Mouse (Mus musculus) embryonic facial prominence, embryonic 12.5 days (tissue): ENCODE data around the gene Ptgds. TPM values are rescaled to one million over a fixed set of nuclear protein-coding genes. Genes with fewer than 3 reads are reported as not detected.
A peak's percentile ranks its signal among the peaks of the same experiment; 100 is the strongest.

ENCODE experiments used
- ATAC-seq: fragments of 200-750 bp; cut with Nextera tagmentation; 2 replicates; pipeline ENCODE4 v1.8.0; 2017; ENCODE audit not compliant: insufficient number of reproducible peaks, insufficient read depth, low FRiP score, low TSS enrichment
- H3K27ac ChIP-seq: fragments of 300-500 bp; sonication (generic); 2 replicates; pipeline ENCODE4 v1.5.1; 2016; ENCODE audit warnings: mild to moderate bottlenecking
- H3K27me3 ChIP-seq: fragments of 300-500 bp; sonication (generic); 2 replicates; pipeline ENCODE4 v1.6.1; 2016; ENCODE audit warnings: mild to moderate bottlenecking, moderate library complexity
- H3K36me3 ChIP-seq: fragments of 300-500 bp; sonication (generic); 2 replicates; pipeline ENCODE4 v1.6.1; 2016; ENCODE audit warnings: mild to moderate bottlenecking
- H3K4me1 ChIP-seq: fragments of 300-500 bp; sonication (generic); 2 replicates; pipeline ENCODE4 v1.6.1; 2016
- H3K4me2 ChIP-seq: fragments of 300-500 bp; sonication (generic); replicated peaks from 2 replicates; pipeline ENCODE4 v1.6.1; 2016; ENCODE audit warnings: mild to moderate bottlenecking, moderate library complexity
- H3K4me3 ChIP-seq: fragments of 300-500 bp; sonication (generic); 2 replicates; pipeline ENCODE4 v1.5.1; 2016; ENCODE audit warnings: mild to moderate bottlenecking
- H3K9ac ChIP-seq: fragments of 300-500 bp; sonication (generic); 2 replicates; pipeline ENCODE4 v1.6.1; 2016; ENCODE audit warnings: mild to moderate bottlenecking, moderate library complexity
- H3K9me3 ChIP-seq: fragments of 300-500 bp; sonication (generic); 2 replicates; pipeline ENCODE4 v1.6.1; 2016; ENCODE audit warnings: mild to moderate bottlenecking, moderate library complexity
- WGBS: fragments of 180-500 bp; shearing (Covaris S2); methylation state at CpG from one replicate; pipeline ENCODE4 v1.1.7; 2016; 5-methylcytosine and 5-hydroxymethylcytosine counted together
- polyA plus RNA-seq: library from polyadenylated mRNA; unstranded; fragments of >200 nt; fragmentation: Nextera tagmentation; extraction: Ambion mirVana; gene quantifications from 2 replicates; pipeline ENCODE4 v1.2.1, GENCODE M21; 2016

The Ptgds gene
- polyA plus RNA-seq = 0.70 and 0.96 TPM in 2 replicates

- Histone ChIP-seq H3K9ac (no peak within 1 kb of the TSS), H3K4me1 (0 out of 2 replicates have a peak, but pooled peaks cover 6% of the 10 kb centered on the region), H3K27ac (no peak within 1 kb of the TSS), H3K27me3 (no peaks in the 10 kb centered on the region), H3K4me2 (no peak within 1 kb of the TSS), H3K4me3 (no peak within 1 kb of the TSS), H3K36me3 (no peaks in the 10 kb centered on the region), H3K9me3 (no peaks in the 10 kb centered on the region)
- 49% methylated on average over 6 of the region's 6 CpGs for WGBS
- ATAC-seq = no peak
These were observed at the start of gene Ptgds for GRCm38 (mm10) chr2:25469969-25470368. Ptgds (minus strand) TSS chr2:25470046.

DNA sequence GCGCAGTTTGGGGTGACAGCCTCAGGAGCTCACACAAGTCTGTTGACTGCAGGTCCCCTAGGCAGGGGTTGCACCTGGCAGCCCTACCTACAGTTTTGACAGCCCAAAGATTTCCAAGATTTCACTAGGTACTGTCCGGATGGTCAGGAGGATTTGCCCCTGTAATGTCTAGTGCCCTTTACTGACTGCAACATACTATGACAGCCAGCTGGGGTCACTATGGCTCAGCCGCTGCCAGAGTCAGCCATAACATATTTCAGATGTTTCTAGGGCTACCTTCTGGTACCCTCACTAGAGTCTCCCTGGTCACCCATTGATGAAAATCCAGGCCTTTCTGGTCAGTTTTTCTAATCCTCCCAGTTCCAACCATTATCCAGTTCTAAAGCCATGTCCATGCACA, 40.1 kb upstream of the Ptgds start:
- Histone ChIP-seq H3K27me3 (no peaks in the 10 kb centered on the region), H3K9me3 (no peaks in the 10 kb centered on the region), H3K4me3 (no peak overlapping the region), H3K36me3 (peaks cover 7% of the 10 kb centered on the region), H3K9ac (no peak overlapping the region), H3K27ac (no peak overlapping the region), H3K4me1 (no peaks in the 10 kb centered on the region), H3K4me2 (no peak overlapping the region)
- ATAC-seq = no peak
- WGBS = 64% methylated on average over 3 of the region's 3 CpGs

- 30% methylated on average over 5 of the region's 5 CpGs for WGBS
These were observed 37.1 kb upstream of the Ptgds start for GRCm38 (mm10) chr2:25506964-25507363.

DNA sequence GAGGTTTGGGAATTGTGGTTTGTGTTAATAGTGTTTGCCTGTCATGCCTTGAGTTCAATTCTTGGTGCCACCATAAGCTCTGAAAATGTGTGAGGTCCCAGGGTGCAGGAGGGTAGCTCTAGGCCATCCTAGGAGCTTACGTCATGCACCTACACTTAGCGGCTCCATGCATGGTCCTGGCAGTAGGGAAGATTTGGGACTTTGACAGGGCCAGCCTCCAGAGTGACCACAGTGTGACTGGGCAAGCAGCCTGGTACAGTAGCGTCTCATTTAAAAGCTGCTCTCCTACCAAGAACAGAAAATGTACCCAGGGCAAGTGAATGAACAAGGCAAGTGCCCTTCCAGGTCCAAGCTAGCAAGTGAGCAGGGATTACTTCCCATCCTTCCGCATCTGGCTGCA, 36.0 kb upstream of the Ptgds start:
- Histone ChIP-seq H3K27me3 (no peaks in the 10 kb centered on the region), H3K9me3 (no peaks in the 10 kb centered on the region), H3K36me3 (peaks cover 24% of the 10 kb centered on the region), H3K4me1 (peaks cover 10% of the 10 kb centered on the region), H3K27ac (no peak overlapping the region), H3K4me3 (no peak overlapping the region), H3K9ac (no peak overlapping the region), H3K4me2 (no peak overlapping the region)
- ATAC-seq = no peak
- WGBS = 92% methylated on average over 4 of the region's 4 CpGs

More at GRCm38 (mm10) chr2:25506964-25507363, 37.1 kb upstream of the Ptgds start:
- Histone ChIP-seq H3K4me3 (no peak overlapping the region), H3K27me3 (no peaks in the 10 kb centered on the region), H3K4me2 (no peak overlapping the region), H3K4me1 (peaks cover 2% of the 10 kb centered on the region), H3K36me3 (peaks cover 24% of the 10 kb centered on the region), H3K27ac (no peak overlapping the region), H3K9ac (no peak overlapping the region), H3K9me3 (no peaks in the 10 kb centered on the region)
- ATAC-seq = no peak

DNA sequence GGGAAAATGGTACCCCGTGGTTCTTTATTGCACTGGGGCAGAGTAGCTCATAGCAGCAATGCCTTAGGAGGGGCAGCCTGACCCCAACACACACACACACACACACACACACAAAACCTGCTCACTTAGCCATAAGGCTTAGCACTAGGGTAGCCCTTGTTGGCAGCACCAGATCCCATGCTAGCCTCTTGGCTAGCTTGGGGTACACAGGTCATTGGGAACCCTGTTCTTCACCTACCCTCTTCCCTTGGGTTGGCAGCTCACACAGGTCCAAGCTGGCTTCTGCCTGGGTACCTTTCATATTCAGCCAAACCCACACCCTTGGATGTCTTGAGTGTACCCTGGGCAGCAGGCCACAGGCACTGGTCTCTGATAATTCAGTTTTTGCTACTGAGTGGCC, 35.2 kb upstream of the Ptgds start:
- Histone ChIP-seq H3K4me2 (no peak overlapping the region), H3K4me1 (peaks cover 13% of the 10 kb centered on the region), H3K36me3 (peaks cover 24% of the 10 kb centered on the region), H3K9me3 (no peaks in the 10 kb centered on the region), H3K27me3 (no peaks in the 10 kb centered on the region), H3K27ac (no peak overlapping the region), H3K9ac (no peak overlapping the region), H3K4me3 (no peak overlapping the region)
- 88% methylated on average over 1 of the region's 1 CpGs for WGBS
- no peak for ATAC-seq

DNA sequence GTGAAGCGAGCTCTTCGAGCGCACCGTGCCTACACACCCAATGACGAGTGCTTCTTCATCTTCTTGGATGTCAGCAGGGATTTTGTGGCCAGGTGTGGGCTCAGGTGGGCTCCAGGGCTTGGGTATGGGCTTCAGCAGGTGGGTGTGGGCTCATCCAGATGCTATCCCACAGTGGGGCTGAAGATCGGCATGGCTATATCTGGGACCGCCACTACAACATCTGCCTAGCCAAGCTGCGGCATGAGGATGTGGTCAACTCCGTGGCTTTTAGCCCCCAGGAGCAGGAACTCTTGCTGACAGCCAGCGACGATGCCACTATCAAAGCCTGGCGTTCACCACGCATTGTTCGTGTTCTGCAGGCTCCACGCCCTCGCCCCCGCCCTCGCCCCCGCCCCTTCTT, 34.7 kb upstream of the Ptgds start:
- Histone ChIP-seq H3K9ac (no peak overlapping the region), H3K27me3 (no peaks in the 10 kb centered on the region), H3K9me3 (no peaks in the 10 kb centered on the region), H3K27ac (no peak overlapping the region), H3K4me2 (no peak overlapping the region), H3K4me3 (no peak overlapping the region), H3K4me1 (peaks cover 13% of the 10 kb centered on the region), H3K36me3 (peaks cover 24% of the 10 kb centered on the region)
- no peak for ATAC-seq
- WGBS = 95% methylated on average over 19 of the region's 19 CpGs

DNA sequence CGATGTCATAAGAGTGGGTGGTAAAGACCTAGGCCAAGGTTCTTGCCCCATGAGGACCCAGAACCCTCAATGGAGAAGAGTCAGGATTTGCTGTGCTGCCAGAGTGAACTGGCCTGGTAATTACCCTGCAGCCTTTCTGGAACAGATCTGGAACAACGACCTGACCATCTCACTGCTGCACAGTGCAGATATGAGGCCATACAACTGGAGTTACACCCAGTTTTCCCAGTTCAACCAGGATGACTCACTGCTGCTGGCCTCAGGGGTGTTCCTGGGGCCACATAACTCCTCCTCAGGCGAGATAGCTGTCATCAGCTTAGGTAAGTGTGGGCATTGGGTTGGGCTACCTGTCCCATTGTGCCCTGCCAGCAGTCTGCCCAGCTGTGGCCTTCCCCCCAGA, 32.9 kb upstream of the Ptgds start:
- peaks cover 24% of the 10 kb centered on the region for H3K36me3 ChIP-seq
- H3K4me1 ChIP-seq = peaks cover 13% of the 10 kb centered on the region
- no peak overlapping the region for H3K27ac ChIP-seq
- no peak for ATAC-seq
- 89% methylated on average over 3 of the region's 3 CpGs for WGBS
- no peak overlapping the region for H3K4me3 ChIP-seq
- H3K9ac ChIP-seq = no peak overlapping the region
- no peak overlapping the region for H3K4me2 ChIP-seq
- no peaks in the 10 kb centered on the region for H3K27me3 ChIP-seq
- no peaks in the 10 kb centered on the region for H3K9me3 ChIP-seq

GRCm38 (mm10) chr2:25501593-25502486, 32.0 kb upstream of the Ptgds start, which contains the start of gene C8g:
C8g (minus strand) TSS chr2:25501719.
- no peak for ATAC-seq
- WGBS = 72% methylated on average over 20 of the region's 20 CpGs
- H3K27me3 ChIP-seq = no peaks in the 10 kb centered on the region
- H3K9me3 ChIP-seq = no peaks in the 10 kb centered on the region
- H3K4me3 ChIP-seq = peak within 1 kb of the TSS; percentile 82
- peaks cover 13% of the 10 kb centered on the region for H3K4me1 ChIP-seq
- H3K4me2 ChIP-seq = peak within 1 kb of the TSS; percentile 95
- H3K27ac ChIP-seq = peak within 1 kb of the TSS; percentile 72
- H3K36me3 ChIP-seq = peaks cover 24% of the 10 kb centered on the region
- H3K9ac ChIP-seq = peak within 1 kb of the TSS; percentile 91

DNA sequence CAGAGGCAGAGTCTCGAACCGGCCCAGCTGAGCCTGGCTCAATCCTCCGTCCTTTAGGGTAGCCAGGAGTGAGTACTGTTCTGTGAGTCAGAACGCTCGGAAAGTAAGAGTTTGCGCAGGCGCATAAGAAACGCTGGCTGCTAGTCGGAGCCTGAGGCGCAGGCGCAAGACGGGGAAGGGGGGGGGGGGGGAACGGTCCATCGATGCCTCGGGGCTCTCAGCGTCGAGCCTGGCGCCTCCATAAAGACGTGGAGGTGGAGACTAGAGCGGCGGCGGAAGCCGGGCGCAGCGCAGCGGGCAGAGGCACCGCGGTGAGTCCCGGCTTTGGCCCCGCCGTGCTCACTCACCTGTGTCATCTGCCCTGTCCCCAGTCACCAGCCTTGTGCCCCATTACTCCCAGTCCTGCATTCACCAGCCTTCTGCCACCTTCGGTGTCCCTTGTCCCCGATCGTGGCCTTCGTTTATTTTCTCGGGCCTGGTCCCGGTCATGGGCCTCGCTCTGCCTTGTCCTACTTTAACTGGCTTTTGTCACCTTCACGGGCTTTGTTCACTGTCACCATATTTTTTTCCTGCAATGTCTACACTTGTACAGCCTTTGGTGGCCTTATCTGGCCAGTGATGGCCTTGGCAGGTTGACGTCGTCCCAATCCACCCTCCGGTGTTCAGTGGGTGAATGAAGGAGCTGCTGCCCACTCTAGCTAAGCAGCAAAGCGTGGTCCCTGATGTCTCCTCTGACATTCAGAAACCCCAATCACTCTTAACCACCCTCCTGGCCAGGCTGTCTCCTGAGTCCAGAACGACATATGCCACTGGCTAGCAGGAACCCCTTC, 30.9 kb upstream of the Ptgds start, which contains the start of gene Fbxw5:
TSS of gene Fbxw5 (plus strand) at position 175 of the 830 bp plus-strand sequence.
- Histone ChIP-seq H3K36me3 (peaks cover 24% of the 10 kb centered on the region), H3K9ac (peak within 1 kb of the TSS; percentile 91), H3K4me3 (peak within 1 kb of the TSS; percentile 82), H3K27ac (peak within 1 kb of the TSS; percentile 72), H3K4me1 (peaks cover 13% of the 10 kb centered on the region), H3K9me3 (no peaks in the 10 kb centered on the region), H3K4me2 (peak within 1 kb of the TSS; percentile 95), H3K27me3 (no peaks in the 10 kb centered on the region)
- ATAC-seq = peak; percentile 81
- under 1% methylated on average over 43 of the region's 44 CpGs for WGBS

- Histone ChIP-seq H3K9ac (peak overlapping the region; percentile 53), H3K27ac (peak overlapping the region; percentile 46; the same call in 1 of the 2 replicates)
These were observed 30.3 kb upstream of the Ptgds start for GRCm38 (mm10) chr2:25500071-25500575.

DNA sequence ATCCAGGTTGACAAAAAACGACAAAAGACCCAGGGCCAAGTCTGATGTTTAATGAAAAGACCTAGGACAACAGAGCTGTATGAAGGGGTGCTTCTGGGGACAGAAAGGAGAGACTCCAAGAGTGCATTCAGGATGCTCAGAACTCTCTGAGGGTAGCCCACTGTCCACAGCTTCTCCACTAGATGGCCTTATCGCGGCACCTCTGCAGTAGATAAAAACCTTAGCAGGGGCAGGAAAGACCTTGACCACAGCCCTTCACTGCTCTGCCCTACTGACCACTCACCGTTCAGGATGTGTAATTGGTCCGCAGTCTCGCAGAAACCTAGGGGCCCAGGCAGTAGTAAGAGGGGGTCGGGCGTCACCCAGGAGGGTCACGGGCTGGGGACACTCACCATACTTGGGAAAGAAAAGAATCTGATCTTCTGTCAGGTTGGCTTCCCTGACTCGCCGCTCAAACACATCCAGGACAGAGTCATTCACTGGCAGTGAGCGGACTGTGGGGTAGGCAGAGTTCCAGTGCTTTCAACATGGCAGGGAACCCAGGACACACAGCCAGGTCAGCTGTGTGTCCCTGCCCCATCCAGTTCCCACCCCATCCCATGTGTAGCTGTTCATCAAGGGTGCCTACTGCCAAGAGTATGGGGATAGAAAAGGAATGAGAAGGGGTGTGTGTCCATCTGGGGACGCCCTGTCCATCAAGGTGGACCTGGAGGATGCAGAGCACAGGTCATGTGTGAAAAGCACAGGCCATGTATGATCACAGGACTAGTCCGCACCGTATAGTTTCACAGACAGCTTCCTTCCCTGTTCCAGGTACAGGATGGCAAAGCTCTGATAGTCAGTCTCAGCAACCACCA, 29.0 kb upstream of the Ptgds start:
- Histone ChIP-seq H3K9me3 (no peaks in the 10 kb centered on the region), H3K4me3 (no peak overlapping the region), H3K9ac (no peak overlapping the region), H3K27me3 (no peaks in the 10 kb centered on the region), H3K36me3 (peaks cover 6% of the 10 kb centered on the region), H3K27ac (no peak overlapping the region), H3K4me1 (peaks cover 13% of the 10 kb centered on the region), H3K4me2 (no peak overlapping the region)
- no peak for ATAC-seq
- 72% methylated on average over 15 of the region's 15 CpGs for WGBS

More at GRCm38 (mm10) chr2:25500071-25500575, 30.3 kb upstream of the Ptgds start:
- Histone ChIP-seq H3K4me3 (peak overlapping the region; percentile 82), H3K9me3 (no peaks in the 10 kb centered on the region), H3K4me2 (peak overlapping the region; percentile 95), H3K4me1 (peaks cover 13% of the 10 kb centered on the region), H3K27me3 (no peaks in the 10 kb centered on the region), H3K36me3 (peaks cover 19% of the 10 kb centered on the region)
- 75% methylated on average over 6 of the region's 6 CpGs for WGBS
- no peak for ATAC-seq
